Mouse (Mus musculus) lung, embryonic 16.5 days (tissue): ENCODE results near the gene Dtx3l. TPM values are rescaled to one million over a fixed set of nuclear protein-coding genes. Genes with fewer than 3 reads are reported as not detected.
"Not testable (repeated sequence)": the region's sequence is repeated elsewhere in the genome, so short reads cannot be mapped to it uniquely, and the experiment has no call there.

Experiments used
- ATAC-seq: fragments of 200-750 bp; cut with Nextera tagmentation; 2 replicates; pipeline ENCODE4 v1.8.0; 2017; ENCODE audit warnings: low read depth, mild to moderate bottlenecking, moderate library complexity
- H3K27ac ChIP-seq: fragments of 300-500 bp; sonication (generic); 2 replicates; pipeline ENCODE4 v1.5.1; 2014; ENCODE audit warnings: mild to moderate bottlenecking, control low read depth, low read length
- H3K27me3 ChIP-seq: fragments of 300-500 bp; sonication (generic); 2 replicates; pipeline ENCODE4 v1.6.1; 2014; ENCODE audit warnings: low read depth, low read length, mixed read lengths; ENCODE audit not compliant: control insufficient read depth, insufficient read depth
- H3K36me3 ChIP-seq: fragments of 300-500 bp; sonication (generic); 2 replicates; pipeline ENCODE4 v1.6.1; 2014; ENCODE audit warnings: low read length; ENCODE audit not compliant: control insufficient read depth, insufficient read depth
- H3K4me1 ChIP-seq: fragments of 300-500 bp; sonication (generic); replicated peaks from 2 replicates; pipeline ENCODE4 v1.6.1; 2014; ENCODE audit warnings: low read length, mixed read lengths; ENCODE audit not compliant: control insufficient read depth, insufficient read depth
- H3K4me2 ChIP-seq: fragments of 300-500 bp; sonication (generic); 2 replicates; pipeline ENCODE4 v1.6.1; 2014; ENCODE audit warnings: low read depth, low read length, control low read depth
- H3K4me3 ChIP-seq: fragments of 300-500 bp; sonication (generic); 2 replicates; pipeline ENCODE4 v1.5.1; 2014; ENCODE audit warnings: mild to moderate bottlenecking, low read length, control low read depth
- H3K9ac ChIP-seq: fragments of 300-500 bp; sonication (generic); 2 replicates; pipeline ENCODE4 v1.6.1; 2014; ENCODE audit warnings: low read length, control low read depth
- H3K9me3 ChIP-seq: fragments of 300-500 bp; sonication (generic); 2 replicates; pipeline ENCODE4 v1.6.1; 2016; ENCODE audit warnings: low read length; ENCODE audit not compliant: control insufficient read depth
- WGBS: fragments of 180-500 bp; shearing (Covaris S2); extraction: QIAGEN DNeasy Blood & Tissue Kit; methylation state at CpG from one replicate; pipeline ENCODE4 v1.1.7; 2014; 5-methylcytosine and 5-hydroxymethylcytosine counted together
- polyA plus RNA-seq: library from polyadenylated mRNA; unstranded; fragments of >200 nt; fragmentation: Nextera tagmentation; extraction: Ambion mirVana; gene quantifications from 2 replicates; pipeline ENCODE4 v1.2.1, GENCODE M21; 2015

Dtx3l gene
- polyA plus RNA-seq, 1 experiment from 2014 or later = 7.0 TPM

DNA sequence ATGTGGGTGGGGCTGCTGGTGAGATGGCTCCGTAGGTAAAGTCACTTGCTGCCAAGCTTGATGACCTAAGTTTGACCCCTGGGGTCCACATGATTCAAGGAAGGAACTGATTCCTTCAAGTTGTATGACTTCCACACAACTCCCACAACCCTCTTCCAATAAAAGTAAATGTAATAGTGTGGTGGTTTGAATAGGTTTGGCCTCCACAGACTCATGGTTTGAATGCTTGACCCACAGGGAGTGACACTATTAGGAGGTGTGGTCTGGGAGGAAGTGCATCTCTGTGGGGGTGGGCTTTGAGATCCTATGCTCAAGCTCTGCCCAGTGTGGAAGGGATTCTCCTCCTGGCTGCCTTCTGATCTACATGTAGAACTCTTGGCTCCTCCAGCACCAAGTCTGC is 35.1 kb upstream of the Dtx3l start:
- Histone ChIP-seq H3K36me3 (no peaks in the 10 kb centered on the region; the same call in 1 of the 2 replicates), H3K27me3 (no peaks in the 10 kb centered on the region), H3K4me2 (no peak overlapping the region), H3K4me1 (no peaks in the 10 kb centered on the region), H3K4me3 (no peak overlapping the region), H3K9me3 (no peaks in the 10 kb centered on the region), H3K27ac (no peak overlapping the region), H3K9ac (no peak overlapping the region)
- 17% methylated on average over 1 of the region's 1 CpGs for WGBS
- ATAC-seq = no peak

DNA sequence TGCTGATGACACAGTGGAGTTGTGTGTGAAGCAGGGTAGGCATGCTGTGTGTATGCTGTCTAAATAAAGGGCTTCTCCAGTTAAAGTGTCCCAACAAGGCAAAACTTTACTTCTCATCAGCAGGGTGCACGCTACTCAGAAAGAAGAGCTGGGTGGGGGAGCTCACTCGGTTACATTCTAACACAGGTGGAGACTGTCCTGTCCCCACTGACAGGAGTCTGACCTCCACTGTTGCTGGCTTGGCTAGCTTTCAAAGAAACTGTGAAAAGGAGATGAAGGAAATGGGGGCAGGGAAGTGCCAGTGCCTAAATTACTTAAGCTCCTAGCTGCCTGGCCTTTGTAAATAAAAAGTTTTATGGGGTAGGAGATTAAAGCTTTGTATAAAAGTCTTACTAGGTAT is 29.2 kb upstream of the Dtx3l start:
- Histone ChIP-seq H3K9ac (no peak overlapping the region), H3K4me2 (no peak overlapping the region), H3K27me3 (no peaks in the 10 kb centered on the region), H3K27ac (no peak overlapping the region), H3K4me3 (no peak overlapping the region), H3K36me3 (no peaks in the 10 kb centered on the region; the same call in 1 of the 2 replicates), H3K9me3 (no peaks in the 10 kb centered on the region), H3K4me1 (no peaks in the 10 kb centered on the region)
- 16% methylated on average over 2 of the region's 2 CpGs for WGBS
- ATAC-seq = no peak

DNA sequence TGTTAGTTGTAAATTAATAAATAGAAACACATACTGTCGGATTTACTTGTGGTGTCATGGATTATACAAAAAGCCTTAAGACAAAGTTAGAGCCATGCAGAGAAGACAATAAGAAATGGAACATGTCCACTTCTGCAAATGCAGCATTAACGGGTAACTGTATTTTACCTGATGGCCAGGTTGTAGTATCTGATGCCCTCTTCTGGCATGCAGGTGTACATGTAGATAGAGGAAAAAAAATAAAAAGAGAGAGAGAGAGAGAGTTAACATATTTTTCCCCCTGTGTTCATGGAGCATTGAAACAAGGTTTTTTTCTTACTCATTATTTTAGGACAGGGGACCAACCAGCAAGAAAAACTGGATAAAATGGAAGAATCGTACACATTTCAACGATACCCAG is 28.4 kb upstream of the Dtx3l start:
- Histone ChIP-seq H3K27me3 (no peaks in the 10 kb centered on the region), H3K9ac (no peak overlapping the region), H3K4me2 (no peak overlapping the region), H3K27ac (no peak overlapping the region), H3K4me3 (no peak overlapping the region), H3K9me3 (no peaks in the 10 kb centered on the region), H3K36me3 (no peaks in the 10 kb centered on the region; the same call in 1 of the 2 replicates), H3K4me1 (no peaks in the 10 kb centered on the region)
- WGBS = 82% methylated on average over 4 of the region's 4 CpGs
- ATAC-seq = no peak

GRCm38 (mm10) chr16:35966411-35967115 is 27.6 kb upstream of the Dtx3l start:
- Histone ChIP-seq H3K27me3 (no peaks in the 10 kb centered on the region), H3K4me3 (no peak overlapping the region), H3K4me1 (no peaks in the 10 kb centered on the region), H3K4me2 (no peak overlapping the region), H3K9ac (no peak overlapping the region), H3K36me3 (no peaks in the 10 kb centered on the region), H3K9me3 (no peaks in the 10 kb centered on the region), H3K27ac (no peak overlapping the region)
- WGBS = 49% methylated on average over 5 of the region's 5 CpGs
- ATAC-seq = no peak

- not testable (repeated sequence) for H3K4me2 ChIP-seq, H3K4me3 ChIP-seq, H3K4me1 ChIP-seq, H3K36me3 ChIP-seq, H3K27me3 ChIP-seq, H3K9ac ChIP-seq, ATAC-seq, H3K27ac ChIP-seq, H3K9me3 ChIP-seq
- 68% methylated on average over 2 of the region's 4 CpGs for WGBS
Observed at GRCm38 (mm10) chr16:35965991-35966390, 27.0 kb upstream of the Dtx3l start.

- Histone ChIP-seq H3K4me3 (no peak overlapping the region), H3K36me3 (no peaks in the 10 kb centered on the region; the same call in 1 of the 2 replicates), H3K27me3 (no peaks in the 10 kb centered on the region), H3K27ac (no peak overlapping the region), H3K9ac (no peak overlapping the region), H3K4me2 (no peak overlapping the region), H3K4me1 (no peaks in the 10 kb centered on the region), H3K9me3 (no peaks in the 10 kb centered on the region)
- ATAC-seq = no peak
- 81% methylated on average over 5 of the region's 5 CpGs for WGBS
Observed at GRCm38 (mm10) chr16:35952628-35953130, 13.7 kb upstream of the Dtx3l start.

- peaks cover 2% of the 10 kb centered on the region; the same call in 1 of the 2 replicates for H3K36me3 ChIP-seq
- H3K27ac ChIP-seq = no peak overlapping the region
- H3K4me2 ChIP-seq = no peak overlapping the region
- H3K27me3 ChIP-seq = no peaks in the 10 kb centered on the region
- 88% methylated on average over 3 of the region's 3 CpGs for WGBS
- no peaks in the 10 kb centered on the region for H3K9me3 ChIP-seq
- H3K4me1 ChIP-seq = no peaks in the 10 kb centered on the region
- no peak overlapping the region for H3K4me3 ChIP-seq
- no peak overlapping the region for H3K9ac ChIP-seq
- no peak for ATAC-seq
Observed at GRCm38 (mm10) chr16:35951216-35951615, 12.3 kb upstream of the Dtx3l start.

- H3K36me3 ChIP-seq = peaks cover 2% of the 10 kb centered on the region; the same call in 1 of the 2 replicates
- H3K9me3 ChIP-seq = no peaks in the 10 kb centered on the region
- H3K4me1 ChIP-seq = no peaks in the 10 kb centered on the region
- H3K27me3 ChIP-seq = no peaks in the 10 kb centered on the region
- no peak for ATAC-seq
- H3K27ac ChIP-seq = no peak overlapping the region
- no peak overlapping the region for H3K9ac ChIP-seq
- 79% methylated on average over 5 of the region's 5 CpGs for WGBS
- H3K4me2 ChIP-seq = no peak overlapping the region
- H3K4me3 ChIP-seq = no peak overlapping the region
Observed at GRCm38 (mm10) chr16:35949264-35949663, 10.3 kb upstream of the Dtx3l start.

GRCm38 (mm10) chr16:35941382-35941781 is 2.4 kb upstream of the Dtx3l start:
- WGBS = 73% methylated on average over 7 of the region's 7 CpGs

More at GRCm38 (mm10) chr16:35941382-35941781, 2.4 kb upstream of the Dtx3l start:
- Histone ChIP-seq H3K27me3 (no peaks in the 10 kb centered on the region), H3K36me3 (peaks cover 3% of the 10 kb centered on the region; the same call in 1 of the 2 replicates), H3K9ac (no peak overlapping the region), H3K4me2 (no peak overlapping the region), H3K9me3 (no peaks in the 10 kb centered on the region), H3K4me3 (no peak overlapping the region), H3K4me1 (peaks cover 3% of the 10 kb centered on the region), H3K27ac (no peak overlapping the region)
- ATAC-seq = no peak
